Mouse (Mus musculus) midbrain, embryonic 13.5 days (tissue): Measurements from ENCODE around the gene Rgs6. TPM values are rescaled to one million over a fixed set of nuclear protein-coding genes. Genes with fewer than 3 reads are reported as not detected.

Experiments
- ATAC-seq: fragments of 200-750 bp; cut with Nextera tagmentation; 2 replicates; pipeline ENCODE4 v1.8.0; 2017; ENCODE audit warnings: mild to moderate bottlenecking, moderate TSS enrichment, moderate library complexity
- H3K27ac ChIP-seq: fragments of 300-500 bp; sonication (generic); 2 replicates; pipeline ENCODE4 v1.5.1; 2015; ENCODE audit warnings: inconsistent platforms, mild to moderate bottlenecking, moderate library complexity
- H3K27me3 ChIP-seq: fragments of 300-500 bp; sonication (generic); 2 replicates; pipeline ENCODE4 v1.6.1; 2015; ENCODE audit warnings: mild to moderate bottlenecking, inconsistent platforms
- H3K36me3 ChIP-seq: fragments of 300-500 bp; sonication (generic); 2 replicates; pipeline ENCODE4 v1.6.1; 2015; ENCODE audit warnings: mild to moderate bottlenecking, inconsistent platforms
- H3K4me1 ChIP-seq: fragments of 300-500 bp; sonication (generic); replicated peaks from 2 replicates; pipeline ENCODE4 v1.6.1; 2015; ENCODE audit warnings: inconsistent platforms
- H3K4me2 ChIP-seq: fragments of 300-500 bp; sonication (generic); replicated peaks from 2 replicates; pipeline ENCODE4 v1.6.1; 2015; ENCODE audit warnings: moderate library complexity, mild to moderate bottlenecking, inconsistent platforms
- H3K4me3 ChIP-seq: fragments of 300-500 bp; sonication (generic); replicated peaks from 2 replicates; pipeline ENCODE4 v1.5.1; 2015; ENCODE audit warnings: mild to moderate bottlenecking, inconsistent platforms
- H3K9ac ChIP-seq: fragments of 300-500 bp; sonication (generic); replicated peaks from 2 replicates; pipeline ENCODE4 v1.6.1; 2015; ENCODE audit warnings: mild to moderate bottlenecking, inconsistent platforms
- H3K9me3 ChIP-seq: fragments of 300-500 bp; sonication (generic); 2 replicates; pipeline ENCODE4 v1.6.1; 2016; ENCODE audit warnings: mild to moderate bottlenecking, inconsistent platforms
- WGBS: fragments of 180-500 bp; shearing (Covaris S2); methylation state at CpG from one replicate; pipeline ENCODE4 v1.1.7; 2015; 5-methylcytosine and 5-hydroxymethylcytosine counted together
- polyA plus RNA-seq: library from polyadenylated mRNA; unstranded; fragments of >200 nt; fragmentation: Nextera tagmentation; extraction: Ambion mirVana; gene quantifications from 2 replicates; pipeline ENCODE4 v1.2.1, GENCODE M21; 2015

Rgs6 gene
- polyA plus RNA-seq, 1 experiment from 2014 or later = 11.6 TPM

GRCm38 (mm10) chr12:83033171-83033835 is 445.2 kb downstream of the Rgs6 start:
- no peaks in the 10 kb centered on the region for H3K9me3 ChIP-seq
- H3K4me3 ChIP-seq = no peak overlapping the region
- no peaks in the 10 kb centered on the region for H3K27me3 ChIP-seq
- no peak overlapping the region for H3K27ac ChIP-seq
- ATAC-seq = no peak
- 64% methylated on average over 7 of the region's 7 CpGs for WGBS
- H3K9ac ChIP-seq = no peak overlapping the region
- H3K4me1 ChIP-seq = peaks cover 14% of the 10 kb centered on the region
- no peaks in the 10 kb centered on the region for H3K36me3 ChIP-seq
- H3K4me2 ChIP-seq = no peak overlapping the region

DNA sequence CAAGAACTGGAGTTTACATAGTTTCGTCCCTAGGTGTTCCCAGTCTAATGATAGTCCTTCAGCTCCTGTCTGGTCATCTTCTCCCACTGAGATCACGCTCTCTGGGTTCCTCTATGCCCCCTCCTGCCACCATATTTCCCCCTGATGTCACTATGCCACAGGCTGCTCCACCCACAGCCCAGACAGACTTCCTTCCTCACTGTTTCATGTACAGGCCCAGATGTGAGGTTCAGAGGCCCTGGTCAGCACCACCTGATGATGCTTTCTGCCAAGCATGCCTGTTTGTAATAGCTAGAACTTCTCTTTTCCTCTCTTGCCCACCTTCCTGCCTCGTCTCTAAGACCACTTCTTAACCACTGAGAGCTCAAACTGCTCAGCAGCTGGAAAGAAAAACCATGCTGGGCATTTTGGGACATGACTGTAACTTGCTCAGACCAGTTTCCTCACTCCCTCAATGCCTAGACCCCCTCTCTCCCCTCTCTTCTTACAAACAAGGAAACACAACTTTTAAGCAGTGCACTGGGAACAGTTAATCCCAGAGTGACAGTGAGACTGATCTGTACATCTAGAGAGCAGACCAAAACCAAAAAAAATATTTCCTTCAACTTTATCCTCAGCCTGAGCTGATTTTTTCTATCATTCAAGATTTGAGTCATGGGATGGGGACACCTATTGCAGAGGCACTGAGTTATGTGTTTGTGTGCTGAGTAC is 446.9 kb downstream of the Rgs6 start:
- no peaks in the 10 kb centered on the region for H3K36me3 ChIP-seq
- no peak overlapping the region for H3K4me3 ChIP-seq
- H3K27ac ChIP-seq = no peak overlapping the region
- no peak for ATAC-seq
- WGBS = 82% methylated on average over 3 of the region's 3 CpGs
- no peaks in the 10 kb centered on the region for H3K27me3 ChIP-seq
- peaks cover 31% of the 10 kb centered on the region for H3K4me1 ChIP-seq
- H3K9me3 ChIP-seq = no peaks in the 10 kb centered on the region
- no peak overlapping the region for H3K4me2 ChIP-seq
- H3K9ac ChIP-seq = no peak overlapping the region

GRCm38 (mm10) chr12:83037798-83038560 is 449.9 kb downstream of the Rgs6 start:
- Histone ChIP-seq H3K27ac (peak overlapping the region; percentile 85), H3K27me3 (0 out of 2 replicates have a peak, but pooled peaks cover 3% of the 10 kb centered on the region), H3K36me3 (no peaks in the 10 kb centered on the region), H3K4me1 (peaks cover 32% of the 10 kb centered on the region), H3K4me2 (peak overlapping the region; percentile 24), H3K9ac (no peak overlapping the region), H3K4me3 (no peak overlapping the region), H3K9me3 (no peaks in the 10 kb centered on the region)
- 42% methylated on average over 25 of the region's 25 CpGs for WGBS
- peak; percentile 84 for ATAC-seq

- H3K4me1 ChIP-seq = peaks cover 36% of the 10 kb centered on the region
- H3K4me2 ChIP-seq = no peak overlapping the region
- no peak for ATAC-seq
- WGBS = 79% methylated on average over 7 of the region's 7 CpGs
- H3K27me3 ChIP-seq = 0 out of 2 replicates have a peak, but pooled peaks cover 3% of the 10 kb centered on the region
- no peak overlapping the region for H3K4me3 ChIP-seq
- peak overlapping the region; percentile 85 for H3K27ac ChIP-seq
- no peaks in the 10 kb centered on the region for H3K9me3 ChIP-seq
- no peak overlapping the region for H3K9ac ChIP-seq
- H3K36me3 ChIP-seq = no peaks in the 10 kb centered on the region
Measured at GRCm38 (mm10) chr12:83038779-83039178, 450.7 kb downstream of the Rgs6 start.

DNA sequence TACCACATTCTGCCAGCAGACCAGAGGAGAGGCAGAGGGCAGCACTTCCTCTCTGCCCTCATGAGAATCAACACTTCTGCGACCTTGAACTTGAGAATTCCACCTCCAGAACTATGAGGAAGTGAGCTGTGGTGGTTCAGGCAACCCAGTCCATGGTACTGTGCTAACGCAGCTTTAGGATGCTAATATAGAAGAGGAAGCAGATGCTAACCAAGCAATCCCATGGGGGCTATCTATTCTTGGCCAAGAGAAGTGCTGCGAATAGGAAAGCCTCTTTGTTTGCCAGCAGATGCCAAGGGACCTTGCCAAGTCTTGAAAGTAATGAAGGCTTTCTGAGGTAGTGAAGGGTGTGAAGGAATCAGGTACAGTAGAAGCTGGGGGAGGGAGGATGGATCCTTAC is 451.8 kb downstream of the Rgs6 start:
- Histone ChIP-seq H3K4me3 (no peak overlapping the region), H3K9me3 (no peaks in the 10 kb centered on the region), H3K27ac (no peak overlapping the region), H3K9ac (no peak overlapping the region), H3K27me3 (0 out of 2 replicates have a peak, but pooled peaks cover 3% of the 10 kb centered on the region), H3K4me1 (peaks cover 47% of the 10 kb centered on the region), H3K4me2 (no peak overlapping the region), H3K36me3 (no peaks in the 10 kb centered on the region)
- no peak for ATAC-seq
- WGBS = 67% methylated on average over 3 of the region's 3 CpGs

- WGBS = 43% methylated on average over 6 of the region's 6 CpGs
- no peak overlapping the region for H3K4me3 ChIP-seq
Measured at GRCm38 (mm10) chr12:83043980-83044620, 456.0 kb downstream of the Rgs6 start.

DNA sequence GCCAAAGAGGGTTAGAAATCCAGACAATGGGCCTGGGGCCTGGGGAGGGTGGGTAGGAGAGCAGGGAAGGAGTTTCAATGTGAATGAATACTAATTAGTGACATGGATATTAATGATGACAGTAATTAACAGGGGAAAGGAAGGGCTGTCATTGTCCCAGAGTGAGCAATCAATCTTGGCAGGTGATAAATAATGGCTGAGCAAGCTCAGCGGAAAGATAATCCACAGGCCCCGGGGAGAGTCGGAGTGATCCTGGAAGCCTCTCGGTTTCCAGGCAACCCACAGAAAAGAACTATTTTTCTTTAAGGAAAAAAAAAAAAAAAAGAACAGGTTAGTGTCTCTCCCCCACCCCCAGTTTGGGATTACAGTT is 456.5 kb downstream of the Rgs6 start:
- peaks cover 36% of the 10 kb centered on the region for H3K4me1 ChIP-seq
- H3K4me3 ChIP-seq = peak overlapping the region; percentile 13
- peak overlapping the region; percentile 50 for H3K4me2 ChIP-seq
- peak overlapping the region; percentile 90 for H3K27ac ChIP-seq
- no peaks in the 10 kb centered on the region for H3K36me3 ChIP-seq
- peak overlapping the region; percentile 28; the same call in 1 of the 2 replicates for H3K9ac ChIP-seq
- ATAC-seq = peak; percentile 82
- 5% methylated on average over 4 of the region's 4 CpGs for WGBS
- H3K27me3 ChIP-seq = 0 out of 2 replicates have a peak, but pooled peaks cover 3% of the 10 kb centered on the region
- H3K9me3 ChIP-seq = no peaks in the 10 kb centered on the region

More at GRCm38 (mm10) chr12:83043980-83044620, 456.0 kb downstream of the Rgs6 start:
- Histone ChIP-seq H3K36me3 (no peaks in the 10 kb centered on the region), H3K4me1 (peaks cover 41% of the 10 kb centered on the region), H3K4me2 (peak overlapping the region; percentile 50), H3K27me3 (0 out of 2 replicates have a peak, but pooled peaks cover 3% of the 10 kb centered on the region), H3K9me3 (no peaks in the 10 kb centered on the region), H3K27ac (peak overlapping the region; percentile 90), H3K9ac (0 out of 2 replicates have a peak overlapping the region, but pooled peaks have one; percentile 28)
- peak; percentile 72 for ATAC-seq

- H3K4me1 ChIP-seq = peaks cover 31% of the 10 kb centered on the region
- peak overlapping the region; percentile 90 for H3K27ac ChIP-seq
- H3K4me3 ChIP-seq = peak overlapping the region; percentile 13
- 16% methylated on average over 12 of the region's 12 CpGs for WGBS
- H3K4me2 ChIP-seq = peak overlapping the region; percentile 50
- H3K27me3 ChIP-seq = 0 out of 2 replicates have a peak, but pooled peaks cover 3% of the 10 kb centered on the region
- no peaks in the 10 kb centered on the region for H3K36me3 ChIP-seq
- no peaks in the 10 kb centered on the region for H3K9me3 ChIP-seq
- peak overlapping the region; percentile 28; the same call in 1 of the 2 replicates for H3K9ac ChIP-seq
- peak; percentile 40 for ATAC-seq
Measured at GRCm38 (mm10) chr12:83045001-83045531, 457.0 kb downstream of the Rgs6 start.

- Histone ChIP-seq H3K36me3 (no peaks in the 10 kb centered on the region), H3K27me3 (no peaks in the 10 kb centered on the region), H3K9ac (no peak overlapping the region), H3K4me3 (no peak overlapping the region), H3K27ac (no peak overlapping the region), H3K4me2 (no peak overlapping the region), H3K9me3 (no peaks in the 10 kb centered on the region), H3K4me1 (peaks cover 31% of the 10 kb centered on the region)
- no peak for ATAC-seq
- WGBS = 95% methylated on average over 9 of the region's 9 CpGs
Measured at GRCm38 (mm10) chr12:83046734-83047133, 458.6 kb downstream of the Rgs6 start.

DNA sequence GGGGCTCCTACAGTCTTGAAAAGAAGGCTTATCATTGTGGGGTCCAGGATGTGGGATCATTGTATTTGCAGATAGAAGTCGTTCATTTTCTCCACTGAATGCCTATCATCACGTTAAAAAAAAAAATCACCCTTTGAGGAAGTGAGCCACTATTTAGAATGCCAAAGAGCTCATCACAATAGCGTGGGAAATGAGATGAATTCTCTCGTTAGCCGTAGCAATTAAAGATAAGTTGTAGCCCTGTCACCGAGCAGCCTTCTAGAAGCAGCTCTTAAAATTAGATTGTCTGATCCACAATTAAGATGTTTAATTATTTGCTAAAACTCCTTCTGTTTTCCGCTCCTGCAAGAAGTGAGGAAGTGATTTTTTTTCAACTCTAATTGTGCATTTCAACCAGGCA is 459.6 kb downstream of the Rgs6 start:
- Histone ChIP-seq H3K27ac (no peak overlapping the region), H3K36me3 (no peaks in the 10 kb centered on the region), H3K4me1 (peaks cover 31% of the 10 kb centered on the region), H3K27me3 (no peaks in the 10 kb centered on the region), H3K4me2 (no peak overlapping the region), H3K9ac (no peak overlapping the region), H3K9me3 (no peaks in the 10 kb centered on the region), H3K4me3 (no peak overlapping the region)
- no peak for ATAC-seq
- WGBS = 62% methylated on average over 7 of the region's 7 CpGs

GRCm38 (mm10) chr12:83050514-83050913 is 462.4 kb downstream of the Rgs6 start:
- no peak for ATAC-seq
- H3K9me3 ChIP-seq = 0 out of 2 replicates have a peak, but pooled peaks cover 6% of the 10 kb centered on the region
- no peak overlapping the region for H3K4me2 ChIP-seq
- H3K4me1 ChIP-seq = peaks cover 6% of the 10 kb centered on the region
- no peak overlapping the region for H3K27ac ChIP-seq
- no peaks in the 10 kb centered on the region for H3K27me3 ChIP-seq
- H3K9ac ChIP-seq = no peak overlapping the region
- H3K36me3 ChIP-seq = 0 out of 2 replicates have a peak, but pooled peaks cover 5% of the 10 kb centered on the region
- H3K4me3 ChIP-seq = no peak overlapping the region
- WGBS = 90% methylated on average over 8 of the region's 8 CpGs
